Mouse (Mus musculus) heart, embryonic 10.5 days (tissue): Measurements from ENCODE around the gene 1700025C18Rik. TPM values are rescaled to one million over a fixed set of nuclear protein-coding genes. Genes with fewer than 3 reads are reported as not detected.

ENCODE experiments used
- DNase-seq: peaks from one replicate; pipeline ENCODE4 v3.0.0-alpha.2; 2017; ENCODE audit warnings: low spot score
- H3K27ac ChIP-seq: fragments of 300-500 bp; sonication (generic); 2 replicates; pipeline ENCODE4 v1.5.1; 2016; ENCODE audit warnings: mild to moderate bottlenecking
- H3K27me3 ChIP-seq: fragments of 300-500 bp; sonication (generic); 2 replicates; pipeline ENCODE4 v1.6.1; 2016; ENCODE audit warnings: mild to moderate bottlenecking; ENCODE audit not compliant: poor library complexity, insufficient read depth, severe bottlenecking
- H3K36me3 ChIP-seq: fragments of 300-500 bp; sonication (generic); 2 replicates; pipeline ENCODE4 v1.6.1; 2016; ENCODE audit warnings: mild to moderate bottlenecking, moderate library complexity
- H3K4me1 ChIP-seq: fragments of 300-500 bp; sonication (generic); 2 replicates; pipeline ENCODE4 v1.6.1; 2016; ENCODE audit warnings: mild to moderate bottlenecking
- H3K4me3 ChIP-seq: fragments of 300-500 bp; sonication (generic); 2 replicates; pipeline ENCODE4 v1.5.1; 2016; ENCODE audit warnings: mild to moderate bottlenecking, moderate library complexity
- H3K9me3 ChIP-seq: fragments of 300-500 bp; sonication (generic); 2 replicates; pipeline ENCODE4 v1.6.1; 2016; ENCODE audit warnings: mild to moderate bottlenecking, moderate library complexity
- WGBS: fragments of 180-500 bp; shearing (Covaris S2); methylation state at CpG from one replicate; pipeline ENCODE4 v1.1.7; 2016; 5-methylcytosine and 5-hydroxymethylcytosine counted together
- polyA plus RNA-seq: library from polyadenylated mRNA; unstranded; fragments of >200 nt; fragmentation: Nextera tagmentation; extraction: Ambion mirVana; gene quantifications from 2 replicates; pipeline ENCODE4 v1.2.1, GENCODE M21; 2016

The 1700025C18Rik gene
- not detected in 2 replicates for polyA plus RNA-seq

GRCm38 (mm10) chr2:165090650-165091049, at the start of gene 1700025C18Rik:
1700025C18Rik (minus strand) TSS chr2:165090750.
- 70% methylated on average over 2 of the region's 2 CpGs for WGBS
- Histone ChIP-seq H3K9me3 (no peaks in the 10 kb centered on the region), H3K4me1 (0 out of 2 replicates have a peak, but pooled peaks cover 3% of the 10 kb centered on the region), H3K27ac (no peak within 1 kb of the TSS), H3K4me3 (no peak within 1 kb of the TSS), H3K27me3 (peaks cover 76% of the 10 kb centered on the region), H3K36me3 (no peaks in the 10 kb centered on the region)
- DNase-seq = no peak

- Histone ChIP-seq H3K4me3 (0 out of 2 replicates have a peak overlapping the region, but pooled peaks have one; percentile 22), H3K27ac (peak overlapping the region; percentile 59), H3K27me3 (peaks cover 75% of the 10 kb centered on the region), H3K9me3 (no peaks in the 10 kb centered on the region), H3K36me3 (no peaks in the 10 kb centered on the region), H3K4me1 (peaks cover 53% of the 10 kb centered on the region)
- DNase-seq = no peak
- 8% methylated on average over 16 of the region's 16 CpGs for WGBS
Measured at GRCm38 (mm10) chr2:165136049-165136448, 45.5 kb upstream of the 1700025C18Rik start.

- H3K27ac ChIP-seq = peak overlapping the region; percentile 67
- WGBS = under 1% methylated on average over 15 of the region's 15 CpGs
- peak overlapping the region; percentile 42 for H3K4me3 ChIP-seq
- H3K27me3 ChIP-seq = peaks cover 85% of the 10 kb centered on the region
- no peaks in the 10 kb centered on the region for H3K36me3 ChIP-seq
- H3K4me1 ChIP-seq = peaks cover 31% of the 10 kb centered on the region
- DNase-seq = no peak
- H3K9me3 ChIP-seq = no peaks in the 10 kb centered on the region
Measured at GRCm38 (mm10) chr2:165133566-165133965, 43.0 kb upstream of the 1700025C18Rik start.

- no peaks in the 10 kb centered on the region for H3K9me3 ChIP-seq
- 41% methylated on average over 12 of the region's 12 CpGs for WGBS
- H3K4me1 ChIP-seq = peaks cover 20% of the 10 kb centered on the region
- no peaks in the 10 kb centered on the region for H3K36me3 ChIP-seq
- H3K27ac ChIP-seq = no peak overlapping the region
- H3K4me3 ChIP-seq = no peak overlapping the region
- H3K27me3 ChIP-seq = peaks cover 96% of the 10 kb centered on the region
- no peak for DNase-seq
Measured at GRCm38 (mm10) chr2:165131428-165131827, 40.9 kb upstream of the 1700025C18Rik start.

GRCm38 (mm10) chr2:165129189-165129588, 38.6 kb upstream of the 1700025C18Rik start:
- WGBS = 53% methylated on average over 4 of the region's 4 CpGs
- Histone ChIP-seq H3K4me3 (no peak overlapping the region), H3K9me3 (no peaks in the 10 kb centered on the region), H3K4me1 (peaks cover 15% of the 10 kb centered on the region), H3K27me3 (peaks cover 99% of the 10 kb centered on the region), H3K36me3 (no peaks in the 10 kb centered on the region), H3K27ac (no peak overlapping the region)
- DNase-seq = no peak

GRCm38 (mm10) chr2:165126896-165127562, 36.5 kb upstream of the 1700025C18Rik start:
- DNase-seq = no peak
- Histone ChIP-seq H3K4me3 (no peak overlapping the region), H3K4me1 (peaks cover 4% of the 10 kb centered on the region; the same call in 1 of the 2 replicates), H3K9me3 (no peaks in the 10 kb centered on the region), H3K27me3 (peaks cover 99% of the 10 kb centered on the region), H3K27ac (no peak overlapping the region), H3K36me3 (no peaks in the 10 kb centered on the region)
- WGBS = 54% methylated on average over 10 of the region's 10 CpGs

- Histone ChIP-seq H3K9me3 (no peaks in the 10 kb centered on the region), H3K27ac (no peak overlapping the region), H3K36me3 (no peaks in the 10 kb centered on the region), H3K4me3 (no peak overlapping the region), H3K4me1 (peaks cover 10% of the 10 kb centered on the region; the same call in 1 of the 2 replicates), H3K27me3 (peaks cover 98% of the 10 kb centered on the region)
- DNase-seq = no peak
- WGBS = 27% methylated on average over 10 of the region's 10 CpGs
Measured at GRCm38 (mm10) chr2:165121206-165121840, 30.8 kb upstream of the 1700025C18Rik start.

- H3K4me1 ChIP-seq = peaks cover 8% of the 10 kb centered on the region; the same call in 1 of the 2 replicates
- H3K4me3 ChIP-seq = no peak overlapping the region
- WGBS = 81% methylated on average over 9 of the region's 9 CpGs
- no peaks in the 10 kb centered on the region for H3K36me3 ChIP-seq
- H3K9me3 ChIP-seq = no peaks in the 10 kb centered on the region
- no peak for DNase-seq
- H3K27me3 ChIP-seq = peaks cover 98% of the 10 kb centered on the region
- no peak overlapping the region for H3K27ac ChIP-seq
Measured at GRCm38 (mm10) chr2:165120765-165121164, 30.2 kb upstream of the 1700025C18Rik start.

GRCm38 (mm10) chr2:165113733-165114132, 23.2 kb upstream of the 1700025C18Rik start:
- no peak overlapping the region for H3K27ac ChIP-seq
- peaks cover 100% of the 10 kb centered on the region for H3K27me3 ChIP-seq
- H3K4me3 ChIP-seq = no peak overlapping the region
- no peaks in the 10 kb centered on the region for H3K9me3 ChIP-seq
- H3K36me3 ChIP-seq = no peaks in the 10 kb centered on the region
- H3K4me1 ChIP-seq = peaks cover 13% of the 10 kb centered on the region
- WGBS = 20% methylated on average over 11 of the region's 11 CpGs
- no peak for DNase-seq

GRCm38 (mm10) chr2:165112149-165112548, 21.6 kb upstream of the 1700025C18Rik start:
- Histone ChIP-seq H3K4me3 (peak overlapping the region; percentile 27), H3K36me3 (no peaks in the 10 kb centered on the region)
- WGBS = 2% methylated on average over 54 of the region's 54 CpGs

GRCm38 (mm10) chr2:165106585-165106984, 16.0 kb upstream of the 1700025C18Rik start:
- H3K4me1 ChIP-seq = peaks cover 11% of the 10 kb centered on the region

More at GRCm38 (mm10) chr2:165112149-165112548, 21.6 kb upstream of the 1700025C18Rik start:
- H3K27me3 ChIP-seq = peaks cover 100% of the 10 kb centered on the region
- DNase-seq = peak; percentile 90
- no peak overlapping the region for H3K27ac ChIP-seq
- H3K9me3 ChIP-seq = no peaks in the 10 kb centered on the region
- peaks cover 13% of the 10 kb centered on the region for H3K4me1 ChIP-seq

GRCm38 (mm10) chr2:165105513-165106079, 15.0 kb upstream of the 1700025C18Rik start:
- Histone ChIP-seq H3K9me3 (no peaks in the 10 kb centered on the region), H3K36me3 (no peaks in the 10 kb centered on the region)
- WGBS = 78% methylated on average over 16 of the region's 16 CpGs

More at GRCm38 (mm10) chr2:165106585-165106984, 16.0 kb upstream of the 1700025C18Rik start:
- H3K27ac ChIP-seq = no peak overlapping the region
- H3K36me3 ChIP-seq = no peaks in the 10 kb centered on the region
- no peak for DNase-seq
- H3K27me3 ChIP-seq = peaks cover 100% of the 10 kb centered on the region
- H3K4me3 ChIP-seq = no peak overlapping the region
- 13% methylated on average over 18 of the region's 18 CpGs for WGBS
- no peaks in the 10 kb centered on the region for H3K9me3 ChIP-seq

GRCm38 (mm10) chr2:165102920-165103319, 12.4 kb upstream of the 1700025C18Rik start:
- no peak for DNase-seq
- Histone ChIP-seq H3K27ac (no peak overlapping the region), H3K9me3 (no peaks in the 10 kb centered on the region), H3K36me3 (no peaks in the 10 kb centered on the region), H3K27me3 (peaks cover 100% of the 10 kb centered on the region), H3K4me3 (no peak overlapping the region), H3K4me1 (peaks cover 38% of the 10 kb centered on the region)
- WGBS = 76% methylated on average over 3 of the region's 3 CpGs

More at GRCm38 (mm10) chr2:165105513-165106079, 15.0 kb upstream of the 1700025C18Rik start:
- Histone ChIP-seq H3K27me3 (peaks cover 100% of the 10 kb centered on the region), H3K27ac (no peak overlapping the region), H3K4me1 (peaks cover 21% of the 10 kb centered on the region), H3K4me3 (no peak overlapping the region)
- DNase-seq = no peak
